Mouse (Mus musculus): Measurements from ENCODE around the gene Abtb1. TPM values are rescaled to one million over a fixed set of nuclear protein-coding genes. Genes with fewer than 3 reads are reported as not detected.

The Abtb1 gene
- polyA plus RNA-seq, 1 experiment from 2014 or later: 41.0 TPM

DNA sequence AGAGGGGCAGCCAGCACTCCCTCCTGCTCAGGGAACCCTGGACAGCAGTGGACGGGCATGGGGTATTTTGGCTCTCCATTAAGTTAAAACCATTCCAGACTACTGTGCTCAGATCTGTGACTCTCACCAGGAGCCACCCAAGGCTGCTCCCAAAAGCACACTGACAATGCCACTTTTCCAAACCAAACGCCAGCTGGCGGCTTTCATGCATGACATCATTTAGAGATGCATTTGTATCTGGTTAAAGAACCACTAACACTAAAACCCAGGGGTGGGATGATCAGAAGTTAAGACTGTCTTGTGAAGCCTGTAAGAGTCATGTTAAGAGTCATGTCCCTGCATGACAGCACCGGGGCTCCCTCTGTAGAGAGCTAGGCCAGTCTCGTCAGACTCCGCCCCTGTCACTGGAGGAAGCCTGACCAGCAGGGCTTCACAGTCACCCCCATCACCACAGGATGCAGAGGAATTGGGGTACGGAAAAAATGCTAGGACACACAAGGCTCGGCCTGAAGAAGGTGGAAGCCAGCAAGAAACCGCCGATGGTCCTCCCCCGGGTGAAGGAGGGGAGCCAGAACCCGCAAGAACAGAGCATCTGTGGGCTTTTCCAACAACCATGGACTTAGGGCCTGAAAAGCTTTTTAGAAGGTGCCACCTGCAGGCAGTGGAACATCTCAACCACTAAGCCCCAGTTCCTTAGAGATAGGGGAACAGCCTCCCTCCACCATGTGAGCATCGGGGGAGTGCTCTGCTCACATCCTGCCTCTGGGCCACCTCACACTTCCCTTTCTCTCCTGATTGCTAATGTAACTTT, 14.2 kb downstream of the Abtb1 start:
- Histone ChIP-seq H3K4me1 (replicated peaks; ENCODE audit: insufficient read depth, low read length) (no peaks in the 10 kb centered on the region), H3K9me3 (replicated peaks; ENCODE audit: low read length) (no peaks in the 10 kb centered on the region), H3K4me2 (ENCODE audit: low read length) (no peak overlapping the region), H3K27ac (no peak overlapping the region), H3K9ac (ENCODE audit: low read depth, low read length) (no peak overlapping the region), H3K27me3 (ENCODE audit: insufficient read depth, low read length) (no peaks in the 10 kb centered on the region), H3K36me3 (ENCODE audit: insufficient read depth, low read length) (no peaks in the 10 kb centered on the region), H3K4me3 (replicated peaks; ENCODE audit: low read depth, low read length) (no peak overlapping the region)
- DNase-seq (ENCODE audit: low spot score): no peak
- peak; percentile 28 for TF ChIP-seq CTCF (IDR thresholded peaks at IDR 0.05; ENCODE audit: low read depth)
- no peak for ATAC-seq (replicated peaks; ENCODE audit: low FRiP score, low read depth)
- 45% methylated on average over 13 of the region's 13 CpGs for WGBS

- Histone ChIP-seq H3K27ac (no peak overlapping the region), H3K27me3 (ENCODE audit: insufficient read depth, low read length) (no peaks in the 10 kb centered on the region), H3K4me3 (replicated peaks; ENCODE audit: low read depth, low read length) (no peak overlapping the region), H3K4me2 (ENCODE audit: low read length) (no peak overlapping the region), H3K36me3 (ENCODE audit: insufficient read depth, low read length) (no peaks in the 10 kb centered on the region), H3K9ac (ENCODE audit: low read depth, low read length) (no peak overlapping the region), H3K4me1 (replicated peaks; ENCODE audit: insufficient read depth, low read length) (no peaks in the 10 kb centered on the region), H3K9me3 (replicated peaks; ENCODE audit: low read length) (no peaks in the 10 kb centered on the region)
- 62% methylated on average over 3 of the region's 3 CpGs for WGBS
- ATAC-seq (replicated peaks; ENCODE audit: low FRiP score, low read depth) (no peak), DNase-seq (ENCODE audit: low spot score) (no peak)
- TF ChIP-seq CTCF (IDR thresholded peaks at IDR 0.05; ENCODE audit: low read depth): no peak
Measured at GRCm38 (mm10) chr6:88826965-88827364, 14.8 kb downstream of the Abtb1 start.

DNA sequence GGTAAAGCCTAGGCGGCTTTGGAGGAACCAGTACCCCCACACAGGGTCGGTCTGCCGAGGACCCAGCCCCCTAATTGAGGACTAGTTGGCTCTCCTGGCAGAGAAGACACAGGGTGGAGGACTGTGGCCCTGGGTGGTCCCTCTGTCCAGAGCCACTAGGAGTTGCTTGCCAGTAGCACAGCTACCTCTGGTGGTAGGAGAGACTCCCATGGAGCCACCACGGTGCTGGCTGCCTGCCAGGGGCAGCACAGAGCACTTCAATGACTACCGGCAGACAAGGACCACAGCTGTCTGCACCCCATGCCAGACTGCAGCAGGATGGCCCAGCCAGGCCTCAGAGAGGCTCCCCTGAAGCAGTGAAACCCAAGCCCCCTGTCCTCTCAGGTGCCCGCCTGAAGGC, 15.2 kb downstream of the Abtb1 start:
- WGBS: 21% methylated on average over 6 of the region's 6 CpGs
- no peak overlapping the region for H3K9ac ChIP-seq (ENCODE audit: low read depth, low read length)
- TF ChIP-seq CTCF (IDR thresholded peaks at IDR 0.05; ENCODE audit: low read depth): peak; percentile 79
- H3K9me3 ChIP-seq (replicated peaks; ENCODE audit: low read length): no peaks in the 10 kb centered on the region
- no peaks in the 10 kb centered on the region for H3K4me1 ChIP-seq (replicated peaks; ENCODE audit: insufficient read depth, low read length)
- no peak overlapping the region for H3K4me3 ChIP-seq (replicated peaks; ENCODE audit: low read depth, low read length)
- H3K27ac ChIP-seq: no peak overlapping the region
- H3K36me3 ChIP-seq (ENCODE audit: insufficient read depth, low read length): no peaks in the 10 kb centered on the region
- no peaks in the 10 kb centered on the region for H3K27me3 ChIP-seq (ENCODE audit: insufficient read depth, low read length)
- ATAC-seq (replicated peaks; ENCODE audit: low FRiP score, low read depth): peak; percentile 34; the same call in 1 of the 2 replicates
- no peak overlapping the region for H3K4me2 ChIP-seq (ENCODE audit: low read length)
- DNase-seq (ENCODE audit: low spot score): peak; percentile 77

GRCm38 (mm10) chr6:88826088-88826487, 15.7 kb downstream of the Abtb1 start:
- Histone ChIP-seq H3K27ac (no peak overlapping the region), H3K9me3 (replicated peaks; ENCODE audit: low read length) (no peaks in the 10 kb centered on the region), H3K27me3 (ENCODE audit: insufficient read depth, low read length) (no peaks in the 10 kb centered on the region), H3K36me3 (ENCODE audit: insufficient read depth, low read length) (no peaks in the 10 kb centered on the region), H3K4me2 (ENCODE audit: low read length) (no peak overlapping the region), H3K4me1 (replicated peaks; ENCODE audit: insufficient read depth, low read length) (no peaks in the 10 kb centered on the region), H3K4me3 (replicated peaks; ENCODE audit: low read depth, low read length) (no peak overlapping the region), H3K9ac (ENCODE audit: low read depth, low read length) (no peak overlapping the region)
- DNase-seq (ENCODE audit: low spot score): no peak
- no peak for TF ChIP-seq CTCF (IDR thresholded peaks at IDR 0.05; ENCODE audit: low read depth)
- ATAC-seq (replicated peaks; ENCODE audit: low FRiP score, low read depth): no peak
- 46% methylated on average over 3 of the region's 3 CpGs for WGBS

DNA sequence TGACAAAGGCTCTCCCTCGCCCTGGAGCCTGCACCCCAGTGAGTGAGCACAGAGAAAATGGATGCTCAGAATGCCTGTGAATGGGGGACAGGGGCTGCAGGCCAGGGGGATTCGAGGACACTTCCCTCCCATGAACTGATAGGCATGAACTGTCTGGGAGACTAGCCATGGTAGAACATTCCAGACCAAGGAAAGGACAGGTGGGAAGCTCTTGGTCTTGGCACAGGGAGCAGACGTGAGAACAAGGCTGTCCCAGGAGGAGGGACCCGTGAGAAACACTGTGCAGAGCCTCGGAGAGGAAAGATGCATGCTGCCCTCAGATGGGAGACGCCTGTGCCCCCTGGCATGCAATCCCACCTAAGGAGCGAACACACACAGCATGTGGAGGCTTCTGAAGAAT, 17.6 kb downstream of the Abtb1 start:
- H3K9me3 ChIP-seq (replicated peaks; ENCODE audit: low read length): no peaks in the 10 kb centered on the region
- no peak overlapping the region for H3K9ac ChIP-seq (ENCODE audit: low read depth, low read length)
- 73% methylated on average over 7 of the region's 7 CpGs for WGBS
- no peaks in the 10 kb centered on the region for H3K27me3 ChIP-seq (ENCODE audit: insufficient read depth, low read length)
- TF ChIP-seq CTCF (IDR thresholded peaks at IDR 0.05; ENCODE audit: low read depth): no peak
- H3K4me2 ChIP-seq (ENCODE audit: low read length): no peak overlapping the region
- H3K27ac ChIP-seq: no peak overlapping the region
- H3K4me1 ChIP-seq (replicated peaks; ENCODE audit: insufficient read depth, low read length): no peaks in the 10 kb centered on the region
- DNase-seq (ENCODE audit: low spot score): no peak
- no peak for ATAC-seq (replicated peaks; ENCODE audit: low FRiP score, low read depth)
- H3K36me3 ChIP-seq (ENCODE audit: insufficient read depth, low read length): no peaks in the 10 kb centered on the region
- no peak overlapping the region for H3K4me3 ChIP-seq (replicated peaks; ENCODE audit: low read depth, low read length)

DNA sequence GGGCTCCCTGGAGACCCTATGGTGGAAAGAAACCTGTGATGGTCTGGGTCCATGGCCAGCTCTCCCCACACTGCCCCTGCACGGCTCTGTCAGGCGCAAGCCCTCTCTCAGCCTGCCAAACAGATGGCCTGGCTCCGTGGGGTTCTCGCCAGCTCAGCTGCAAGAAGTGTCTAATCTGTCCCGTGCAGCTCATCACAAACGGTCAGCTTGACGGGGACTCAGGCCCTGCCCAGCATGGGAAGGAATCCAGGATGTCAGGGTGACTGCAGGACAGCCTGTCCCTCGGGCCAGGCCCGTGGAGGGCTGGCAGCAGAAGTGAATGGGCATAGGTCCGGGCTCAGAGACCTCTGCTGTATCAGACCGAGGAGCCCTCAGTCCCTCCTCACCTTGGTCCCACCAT, 19.9 kb downstream of the Abtb1 start:
- no peak for DNase-seq (ENCODE audit: low spot score)
- no peak overlapping the region for H3K4me3 ChIP-seq (replicated peaks; ENCODE audit: low read depth, low read length)
- H3K27me3 ChIP-seq (ENCODE audit: insufficient read depth, low read length): no peaks in the 10 kb centered on the region
- H3K27ac ChIP-seq: no peak overlapping the region
- no peak for TF ChIP-seq CTCF (IDR thresholded peaks at IDR 0.05; ENCODE audit: low read depth)
- H3K4me1 ChIP-seq (replicated peaks; ENCODE audit: insufficient read depth, low read length): no peaks in the 10 kb centered on the region
- no peak overlapping the region for H3K4me2 ChIP-seq (ENCODE audit: low read length)
- no peaks in the 10 kb centered on the region for H3K36me3 ChIP-seq (ENCODE audit: insufficient read depth, low read length)
- H3K9me3 ChIP-seq (replicated peaks; ENCODE audit: low read length): no peaks in the 10 kb centered on the region
- H3K9ac ChIP-seq (ENCODE audit: low read depth, low read length): no peak overlapping the region
- whole genome bisulfite sequencing: 68% methylated on average over 11 of the region's 11 CpGs
- no peak for ATAC-seq (replicated peaks; ENCODE audit: low FRiP score, low read depth)

All from kidney, postnatal 0 days (tissue).